Mouse (Mus musculus) ovary, postnatal 10 days (tissue): ENCODE data around the gene Vma21.

Experiments used
- DNase-seq: peaks from one replicate; pipeline ENCODE4 v3.0.0; 2022; ENCODE audit warnings: low spot score

The Vma21 gene

DNA sequence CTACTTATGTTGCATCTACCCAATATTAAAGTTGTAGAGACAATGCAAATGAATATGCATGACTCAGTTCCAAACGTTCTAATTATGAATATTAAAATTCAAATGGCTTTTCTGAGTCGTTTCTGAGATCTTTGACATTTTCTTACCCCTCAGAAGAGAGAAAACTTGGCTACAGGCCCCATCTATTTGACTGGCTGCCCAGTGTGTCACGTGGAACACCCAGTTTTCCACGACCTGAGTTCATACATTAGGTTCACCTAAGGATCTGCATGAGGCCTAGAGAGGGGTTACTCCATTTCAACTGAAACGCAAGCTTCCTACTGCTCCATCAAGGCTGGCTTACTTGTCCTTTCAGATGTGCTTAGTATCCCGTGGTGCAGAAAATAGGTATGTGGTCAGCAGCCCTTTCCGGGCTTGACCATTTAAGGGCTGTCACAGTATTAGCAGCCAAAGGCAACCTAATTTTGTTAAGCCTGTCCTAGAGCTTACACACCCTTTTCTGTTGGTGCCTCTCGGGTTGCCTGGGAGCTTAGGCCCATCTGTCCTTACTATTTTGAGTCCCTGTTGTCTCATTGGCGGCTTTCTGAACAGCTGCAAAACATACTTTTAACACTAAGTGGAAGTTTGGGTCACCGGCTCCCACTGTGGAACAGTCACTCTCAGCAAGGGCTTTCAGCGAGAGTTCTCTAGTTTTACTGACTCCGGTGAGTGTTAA lies at the start of gene Vma21:
Gene Vma21 (plus strand): TSS at position 294 of the 715 bp plus-strand sequence.
- DNase-seq: no peak

DNA sequence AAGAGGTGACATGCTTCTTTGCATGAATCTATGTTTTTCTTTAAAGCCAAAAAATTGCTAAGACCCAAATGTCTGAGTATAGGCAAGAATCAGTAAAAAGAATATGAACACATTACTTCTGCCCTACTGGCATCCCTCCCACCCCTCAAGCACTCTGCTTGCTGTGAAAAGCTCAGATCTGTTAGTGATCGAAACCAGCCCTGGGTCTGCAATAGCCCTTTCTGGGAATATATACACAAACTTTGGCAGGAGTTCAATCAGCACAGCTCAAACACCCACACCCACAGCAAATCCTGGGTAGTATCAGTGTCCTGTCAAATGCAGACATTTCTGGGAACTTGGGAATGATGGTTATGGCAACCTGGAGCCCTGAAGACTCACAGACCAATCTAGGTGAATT lies 47.8 kb upstream of the Vma21 start:
- no peak for DNase-seq

DNA sequence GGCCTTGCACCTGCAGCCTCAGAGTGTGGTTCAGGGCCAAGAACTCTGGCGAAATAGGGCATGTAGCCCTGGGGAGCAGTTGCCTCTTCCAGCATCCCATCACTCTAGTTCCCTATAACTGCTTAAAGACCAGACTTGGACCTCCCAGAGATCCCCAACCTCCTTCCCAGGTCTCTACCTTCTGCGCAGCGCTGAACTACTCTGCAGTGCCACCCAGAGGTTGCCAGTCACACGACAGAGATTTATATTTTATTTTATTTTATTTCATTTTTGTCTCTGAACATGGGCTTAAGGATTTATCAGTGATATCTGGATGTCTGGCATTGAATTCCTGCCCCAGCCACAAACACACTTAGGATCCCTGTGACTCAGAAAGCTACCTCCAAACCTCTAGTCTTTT lies 24.6 kb upstream of the Vma21 start:
- no peak for DNase-seq

DNA sequence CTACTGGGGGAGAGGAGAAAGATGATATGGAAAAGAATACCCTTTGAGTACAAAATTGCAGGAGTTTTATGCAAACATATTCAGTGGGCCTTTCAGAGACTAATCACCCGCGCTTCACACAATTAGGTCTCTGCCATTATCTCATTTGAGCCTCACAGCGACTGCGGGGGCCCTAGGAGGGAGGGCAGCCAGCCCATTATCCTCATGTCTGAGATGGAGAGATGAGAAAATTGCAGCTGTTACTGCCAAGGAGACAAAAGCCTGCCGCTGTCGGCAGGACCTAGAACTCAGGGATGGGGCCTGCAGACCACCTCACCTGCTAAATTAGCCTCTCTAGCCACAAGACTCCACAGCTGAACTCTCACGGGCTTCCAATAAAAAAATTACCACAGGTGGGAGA lies 18.0 kb upstream of the Vma21 start:
- no peak for DNase-seq

DNA sequence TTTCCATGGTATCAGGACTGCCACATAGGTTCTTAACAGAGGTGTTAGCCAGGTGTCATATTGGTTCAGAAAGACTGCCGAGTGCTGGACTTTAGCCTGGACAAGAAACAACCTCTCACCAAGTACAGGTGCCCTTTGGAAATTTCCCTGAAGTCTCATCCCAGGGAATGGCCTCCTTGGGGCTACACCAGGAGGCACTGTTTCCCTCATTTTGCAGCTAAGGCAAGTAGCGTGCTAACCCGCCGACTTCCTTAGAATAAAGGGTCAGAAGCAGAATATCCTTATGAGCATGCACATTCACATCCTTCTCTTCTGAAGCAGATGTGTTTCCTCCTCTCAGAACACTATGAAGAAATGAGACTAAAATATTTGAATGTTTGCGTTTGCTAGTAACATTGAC lies 16.8 kb upstream of the Vma21 start:
- DNase-seq: no peak

DNA sequence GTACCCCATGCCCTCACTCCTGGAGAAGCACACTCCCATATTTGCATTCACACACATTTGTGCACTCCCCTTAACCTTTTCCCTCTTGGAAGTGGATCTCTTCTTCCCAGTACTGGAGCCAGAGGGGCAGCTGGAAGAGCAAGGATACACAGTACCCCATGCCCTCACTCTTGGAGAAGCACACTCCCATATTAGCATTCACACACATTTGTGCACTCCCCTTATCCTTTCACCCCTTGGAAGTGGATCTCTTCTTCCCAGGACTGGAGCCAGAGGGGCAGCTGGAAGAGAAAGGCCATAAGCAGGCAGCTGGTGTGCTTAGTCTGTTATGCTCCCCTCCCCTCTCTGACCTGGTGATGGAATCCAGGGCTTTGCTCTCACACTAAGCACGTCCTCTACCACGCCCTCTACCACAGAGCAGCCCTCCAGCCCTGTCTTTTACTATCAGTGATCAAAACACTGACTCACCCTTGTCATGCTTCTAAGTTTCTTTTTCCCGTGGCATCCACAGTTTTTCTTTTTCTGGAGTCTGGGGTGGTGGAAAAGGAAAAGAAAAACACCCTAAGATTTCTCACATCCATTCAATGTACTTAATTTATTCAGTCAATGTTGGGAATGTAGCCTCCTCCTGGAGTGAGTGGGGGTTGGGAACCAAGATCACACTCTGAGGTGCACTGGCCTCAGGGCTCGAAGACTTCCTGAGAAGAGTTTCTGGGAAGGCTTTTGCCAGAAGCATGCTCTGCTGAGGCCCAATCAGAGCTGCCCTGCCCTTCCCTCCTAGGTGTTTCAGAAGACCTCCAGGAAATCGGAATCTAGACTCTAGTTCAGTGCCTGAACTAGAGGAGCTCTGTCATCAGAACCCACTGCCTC lies 3.5 kb upstream of the Vma21 start:
- no peak for DNase-seq

DNA sequence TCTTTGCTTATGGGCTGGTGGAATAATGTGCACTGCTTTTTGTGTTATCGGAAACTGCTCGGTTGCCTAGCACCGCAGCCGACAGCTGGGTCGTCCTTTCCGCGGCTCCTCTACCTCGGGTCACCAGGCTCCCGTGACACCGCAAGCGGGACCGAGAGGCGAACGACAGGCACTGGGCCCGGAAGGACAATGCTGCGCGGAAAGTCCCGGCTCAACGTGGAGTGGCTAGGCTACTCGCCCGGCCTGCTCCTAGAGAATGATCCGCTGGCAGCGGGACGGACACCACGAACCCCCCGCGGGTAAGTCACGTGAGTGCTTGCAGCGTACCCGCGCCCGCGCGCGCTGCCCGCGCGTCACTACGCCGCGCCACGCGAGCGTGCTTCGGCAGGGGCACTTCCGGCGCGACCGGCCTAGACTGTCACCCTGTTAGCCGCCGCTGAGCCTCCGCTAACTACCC lies 705 bp downstream of the Vma21 start:
- DNase-seq: peak; percentile 57

DNA sequence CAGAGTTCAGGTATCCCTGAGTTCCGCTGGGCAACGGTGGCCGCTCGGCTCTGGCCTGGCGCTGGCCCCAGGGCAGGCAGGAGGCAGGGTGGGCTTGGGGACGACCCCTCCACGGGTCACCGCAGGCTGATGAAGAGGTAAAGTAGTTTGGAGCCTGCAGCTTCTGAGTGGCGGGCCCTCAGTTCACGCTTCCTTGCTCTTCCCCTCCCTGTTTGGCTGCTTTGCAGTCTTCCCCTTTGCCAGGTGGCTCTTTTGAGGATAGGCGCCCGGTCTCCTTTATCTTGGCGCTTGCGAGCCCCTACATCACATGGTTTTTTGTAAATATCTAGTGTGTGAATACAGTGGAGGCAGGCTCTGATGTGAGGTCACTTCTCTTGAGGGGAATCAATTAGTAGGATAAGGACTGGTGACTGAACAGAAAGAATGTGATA lies 1.2 kb downstream of the Vma21 start:
- DNase-seq: no peak

DNA sequence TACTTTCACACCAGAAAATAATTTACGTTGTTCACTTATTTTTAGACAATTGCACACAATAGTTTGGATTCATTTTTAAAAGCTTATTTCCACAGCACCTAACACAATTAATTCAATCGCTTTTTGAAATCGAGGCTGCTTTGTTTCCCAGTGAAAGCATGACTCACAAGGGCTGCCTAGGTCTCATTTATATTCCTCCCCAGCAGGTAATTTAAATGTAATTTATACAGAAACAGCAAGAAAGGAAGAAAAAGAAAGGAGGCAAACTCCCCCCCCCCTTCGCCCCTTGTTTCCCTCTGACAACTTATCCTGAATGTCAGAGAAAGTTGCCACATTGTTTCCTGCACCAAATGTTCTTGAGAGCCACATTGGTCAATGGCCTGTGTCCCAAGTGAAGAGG lies 23.2 kb downstream of the Vma21 start:
- DNase-seq: no peak

DNA sequence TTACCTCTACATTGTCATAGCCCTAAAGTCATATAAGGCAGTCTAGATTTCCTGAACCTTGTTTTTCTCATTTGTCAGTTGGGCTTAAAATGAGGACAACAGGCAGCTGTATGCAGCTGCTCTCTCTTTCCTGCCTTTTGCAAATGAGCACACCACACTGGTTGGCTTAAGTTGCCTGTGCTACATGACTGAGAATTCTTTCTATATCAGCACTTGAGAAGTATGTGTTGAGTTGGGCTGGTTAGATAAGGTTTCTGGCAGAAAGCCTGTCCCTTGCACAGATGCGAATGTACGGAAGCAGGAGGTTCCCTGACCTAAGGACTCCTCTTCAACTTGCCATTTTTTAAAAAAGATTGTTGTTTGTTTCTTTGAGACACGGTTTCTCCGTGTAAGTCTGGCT lies 31.0 kb downstream of the Vma21 start:
- no peak for DNase-seq

DNA sequence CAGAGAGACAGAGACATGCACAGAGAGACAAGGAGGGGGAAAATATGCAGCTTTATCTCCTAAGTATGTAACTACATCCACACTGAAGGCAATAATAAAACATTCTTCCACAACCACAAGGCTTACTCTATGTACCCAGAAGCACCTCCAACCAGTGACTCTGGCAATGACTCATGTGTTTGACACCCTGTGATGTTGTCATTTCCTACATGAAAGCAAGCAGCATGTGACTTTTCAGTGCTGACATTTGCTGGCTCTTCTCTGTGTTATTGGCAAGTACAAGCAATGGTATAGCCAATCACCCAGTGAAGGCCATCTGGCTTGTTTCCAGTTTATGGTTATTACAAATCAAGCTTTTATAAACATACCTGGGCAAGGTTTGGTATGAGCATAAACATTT lies 38.1 kb downstream of the Vma21 start:
- DNase-seq: no peak
